Mouse (Mus musculus): Measurements from ENCODE around the gene Eng.
A peak's percentile ranks its signal among the peaks of the same experiment; 100 is the strongest.

Eng gene

GRCm38 (mm10) chr2:32646379-32647056 lies at the start of gene Eng:
TSS of gene Eng (plus strand) at chr2:32646595.
- DNase-seq (ENCODE audit: low spot score) = no peak

- no peak for DNase-seq (ENCODE audit: low spot score)
Observed at GRCm38 (mm10) chr2:32596725-32597124, 49.7 kb upstream of the Eng start.

- no peak for DNase-seq (ENCODE audit: low spot score)
Observed at GRCm38 (mm10) chr2:32597248-32597647, 49.1 kb upstream of the Eng start.

- DNase-seq (ENCODE audit: low spot score) = no peak
Observed at GRCm38 (mm10) chr2:32597699-32598098, 48.7 kb upstream of the Eng start.

GRCm38 (mm10) chr2:32598506-32598905 lies 47.9 kb upstream of the Eng start:
- DNase-seq (ENCODE audit: low spot score) = no peak

- DNase-seq (ENCODE audit: low spot score) = no peak
Observed at GRCm38 (mm10) chr2:32599409-32599808, 47.0 kb upstream of the Eng start, which contains the start of gene St6galnac6. TSS of gene St6galnac6 (plus strand) at chr2:32599709.

GRCm38 (mm10) chr2:32601417-32602065 lies 44.9 kb upstream of the Eng start:
- DNase-seq (ENCODE audit: low spot score) = no peak

GRCm38 (mm10) chr2:32602600-32603054 lies 43.8 kb upstream of the Eng start:
- DNase-seq (ENCODE audit: low spot score) = no peak

- DNase-seq (ENCODE audit: low spot score) = no peak
Observed at GRCm38 (mm10) chr2:32604631-32605030, 41.8 kb upstream of the Eng start.

GRCm38 (mm10) chr2:32606161-32607142 lies 39.9 kb upstream of the Eng start:
- peak; percentile 81 for DNase-seq (ENCODE audit: low spot score)

- DNase-seq (ENCODE audit: low spot score) = peak; percentile 82
Observed at GRCm38 (mm10) chr2:32607262-32607947, 39.0 kb upstream of the Eng start.

GRCm38 (mm10) chr2:32608141-32608777 lies 38.1 kb upstream of the Eng start:
- DNase-seq (ENCODE audit: low spot score) = peak; percentile 83

- no peak for DNase-seq (ENCODE audit: low spot score)
Observed at GRCm38 (mm10) chr2:32608778-32609435, 37.5 kb upstream of the Eng start.

- peak; percentile 39 for DNase-seq (ENCODE audit: low spot score)
Observed at GRCm38 (mm10) chr2:32610610-32611229, 35.7 kb upstream of the Eng start.

GRCm38 (mm10) chr2:32612274-32612673 lies 34.1 kb upstream of the Eng start:
- DNase-seq (ENCODE audit: low spot score) = no peak

- no peak for DNase-seq (ENCODE audit: low spot score)
Observed at GRCm38 (mm10) chr2:32617109-32617508, 29.3 kb upstream of the Eng start.

GRCm38 (mm10) chr2:32617601-32618000 lies 28.8 kb upstream of the Eng start:
- DNase-seq (ENCODE audit: low spot score) = no peak

- DNase-seq (ENCODE audit: low spot score) = no peak
Observed at GRCm38 (mm10) chr2:32618051-32618450, 28.3 kb upstream of the Eng start.

GRCm38 (mm10) chr2:32620682-32621516 lies 25.5 kb upstream of the Eng start:
- DNase-seq (ENCODE audit: low spot score) = peak; percentile 84

Measured in adipocyte (in vitro differentiated cells).